Comparison of ENCODE assay signal across 18 mouse cellular contexts in genomic region chr13:45461370-45461958, GRCm38 (mm10). TPM values are rescaled to one million over a fixed set of nuclear protein-coding genes. Genes with fewer than 3 reads are reported as not detected.
A peak's percentile ranks its signal among the peaks of the same experiment; 100 is the strongest.
DNase-seq lines count a peak whose midpoint lies in the region; ATAC-seq and TF ChIP-seq lines count a peak whose summit lies in the region.
"Had no signal": no experiment of that assay in that cellular context is flagged by ENCODE, and none has a peak within 500 bp of the region (broad histone marks: within the 10 kb centered on the region; RNA-seq: fewer than 3 reads in every experiment).

No protein-coding gene starts in this region.

- ATAC-seq in cerebellum, adult (ENCODE audit: insufficient number of reproducible peaks, low FRiP score, low TSS enrichment) = peak; percentile 95
- ATAC-seq: forebrain, postnatal 0 days had no signal

- H3K27me3 ChIP-seq in cerebellum, adult 2 months (ENCODE audit: control insufficient read depth, insufficient read depth, low read length) = no peaks in the 10 kb centered on the region
- H3K27me3 ChIP-seq: embryonic facial prominence, embryonic 15.5 days; limb, embryonic 13.5 days; stomach, embryonic 15.5 days had no signal

- no peak for TF ChIP-seq CTCF in cerebellum, adult 2 months (IDR thresholded peaks at IDR 0.05; ENCODE audit: borderline replicate concordance, insufficient read depth, low read depth, low read length)
- no peak for TF ChIP-seq CTCF in gastrocnemius, adult 2 months (IDR thresholded peaks at IDR 0.05)

- no peak for DNase-seq in cerebellum, postnatal 4 days (ENCODE audit: low spot score in 2 of 2)
- DNase-seq in left cerebral cortex, postnatal 4 days = peak; percentile 62
- DNase-seq in left cerebral cortex, postnatal 14 days (ENCODE audit: low spot score in 2 of 2) = no peak
- peak; percentile 85 to 96 for DNase-seq in cerebellum, adult 2 months
- DNase-seq in cerebellum, postnatal 36 days = peak; percentile 77 to 84
- no peak for DNase-seq in testis, postnatal 14 days (ENCODE audit: low spot score)
- DNase-seq in gastrocnemius, adult 2 months = no peak
- DNase-seq: forebrain, postnatal 0 days; heart, adult 18-20 months; heart, postnatal 4 days; kidney, postnatal 36 days; right cerebral cortex, postnatal 25 days; thymus, adult 2 months had no signal

- H3K4me1 ChIP-seq in cerebellum, adult 2 months (ENCODE audit: control insufficient read depth, insufficient read depth, low read length) = peaks cover 27% of the 10 kb centered on the region
- H3K4me1 ChIP-seq: stomach, embryonic 15.5 days had no signal

- H3K4me3 ChIP-seq in cerebellum, adult 2 months (replicated peaks; ENCODE audit: insufficient read depth, low read depth, low read length) = no peak overlapping the region
- H3K4me3 ChIP-seq in gastrocnemius, adult 2 months = no peak overlapping the region
- H3K4me3 ChIP-seq: embryonic facial prominence, embryonic 15.5 days; limb, embryonic 13.5 days; stomach, embryonic 15.5 days had no signal

- no peak for TF ChIP-seq POLR2A in cerebellum, adult 2 months (IDR thresholded peaks at IDR 0.05; ENCODE audit: borderline replicate concordance, insufficient read depth, low read length)

- intact Hi-C loops in left cerebral cortex, postnatal 4 days (cut with DNase I) = no loop called here
- intact Hi-C loops in left cerebral cortex, postnatal 14 days (cut with DNase I) = no loop called here
- intact Hi-C loops in gastrocnemius, adult 2 months (cut with DNase I) = no loop called here

- peak overlapping the region; percentile 63; the same call in 1 of the 2 replicates for H3K27ac ChIP-seq in cerebellum, adult 2 months (ENCODE audit: insufficient read depth, low read length)
- H3K27ac ChIP-seq in gastrocnemius, adult 2 months = no peak overlapping the region
- H3K27ac ChIP-seq: embryonic facial prominence, embryonic 15.5 days; limb, embryonic 13.5 days; liver, embryonic 14.5 days; stomach, embryonic 15.5 days had no signal

- WGBS in cerebellum, adult 2 months = 22% methylated on average over 14 of the region's 14 CpGs

RNA-seq across cellular contexts. Expression of gene Gmpr, which starts 45.8 kb away (rescaled TPM):
- 10 to 100 TPM; 16.2 to 17.5 TPM for total RNA-seq in left cerebral cortex, postnatal 4 days (2021)
- total RNA-seq in left cerebral cortex, postnatal 14 days (2021) = 10 to 100 TPM; 40.7 to 45.2 TPM
- 69.1 TPM in 2 replicates for polyA plus RNA-seq in cerebellum, adult 2 months (2012; rRNA removed)
- 100 to 1,000 TPM; 152 to 185 TPM for total RNA-seq in gastrocnemius, adult 2 months (2021)

Comparison
In these comparisons a context has a peak if more than half of its experiments do, and no peak if none do; other contexts are left out.
1. DNase-seq: peak in left cerebral cortex, postnatal 4 days (single experiment), cerebellum, adult 2 months (2 of 2) and cerebellum, postnatal 36 days (2 of 2); none in cerebellum, postnatal 4 days (0 of 2), left cerebral cortex, postnatal 14 days (0 of 2), testis, postnatal 14 days (single experiment) and gastrocnemius, adult 2 months (single experiment).